Mouse (Mus musculus): ENCODE measurements at regions not wholly inside any gene's neighbourhood (a gene's known extent, or its start where the extent isn't known, plus 50 kb on each side); places are given as distances from the start of the nearest gene placed in this dataset.

GRCm38 (mm10) chr1:190589586-190589985 lies 322.0 kb downstream of the Rps6kc1 start:
- Histone ChIP-seq H3K9me3 (replicated peaks; ENCODE audit: control insufficient read depth, low read length) (no peaks in the 10 kb centered on the region), H3K36me3 (ENCODE audit: control insufficient read depth, insufficient read depth, low read length) (no peaks in the 10 kb centered on the region), H3K4me1 (ENCODE audit: control insufficient read depth, insufficient read depth, low read length) (no peaks in the 10 kb centered on the region), H3K4me3 (ENCODE audit: low read depth, low read length) (no peak overlapping the region), H3K9ac (ENCODE audit: low read depth, low read length) (no peak overlapping the region), H3K27ac (ENCODE audit: low read depth, low read length) (no peak overlapping the region), H3K4me2 (no peak overlapping the region), H3K27me3 (ENCODE audit: control insufficient read depth, insufficient read depth, low read length) (no peaks in the 10 kb centered on the region)
- WGBS (ENCODE audit: insufficient replicate concordance): 55% methylated on average over 2 of the region's 2 CpGs
- ATAC-seq (replicated peaks; ENCODE audit: insufficient number of reproducible peaks, low FRiP score, low TSS enrichment): no peak

GRCm38 (mm10) chr1:190583272-190583671 lies 328.3 kb downstream of the Rps6kc1 start:
- Histone ChIP-seq H3K4me3 (ENCODE audit: low read depth, low read length) (no peak overlapping the region), H3K4me1 (ENCODE audit: control insufficient read depth, insufficient read depth, low read length) (no peaks in the 10 kb centered on the region), H3K36me3 (ENCODE audit: control insufficient read depth, insufficient read depth, low read length) (no peaks in the 10 kb centered on the region), H3K9ac (ENCODE audit: low read depth, low read length) (no peak overlapping the region), H3K9me3 (replicated peaks; ENCODE audit: control insufficient read depth, low read length) (no peaks in the 10 kb centered on the region), H3K27ac (ENCODE audit: low read depth, low read length) (no peak overlapping the region), H3K27me3 (ENCODE audit: control insufficient read depth, insufficient read depth, low read length) (no peaks in the 10 kb centered on the region), H3K4me2 (no peak overlapping the region)
- ATAC-seq (replicated peaks; ENCODE audit: insufficient number of reproducible peaks, low FRiP score, low TSS enrichment): no peak
- WGBS (ENCODE audit: insufficient replicate concordance): 75% methylated on average over 6 of the region's 6 CpGs

- 77% methylated on average over 1 of the region's 1 CpGs for WGBS (ENCODE audit: insufficient replicate concordance)
- ATAC-seq (replicated peaks; ENCODE audit: insufficient number of reproducible peaks, low FRiP score, low TSS enrichment): no peak
- Histone ChIP-seq H3K27ac (ENCODE audit: low read depth, low read length) (no peak overlapping the region), H3K27me3 (ENCODE audit: control insufficient read depth, insufficient read depth, low read length) (no peaks in the 10 kb centered on the region), H3K4me3 (ENCODE audit: low read depth, low read length) (no peak overlapping the region), H3K9me3 (replicated peaks; ENCODE audit: control insufficient read depth, low read length) (no peaks in the 10 kb centered on the region), H3K4me1 (ENCODE audit: control insufficient read depth, insufficient read depth, low read length) (no peaks in the 10 kb centered on the region), H3K9ac (ENCODE audit: low read depth, low read length) (no peak overlapping the region), H3K4me2 (no peak overlapping the region), H3K36me3 (ENCODE audit: control insufficient read depth, insufficient read depth, low read length) (no peaks in the 10 kb centered on the region)
Measured at GRCm38 (mm10) chr1:190580653-190581052, 330.9 kb downstream of the Rps6kc1 start.

GRCm38 (mm10) chr1:190570981-190571380 lies 340.6 kb downstream of the Rps6kc1 start:
- ATAC-seq (replicated peaks; ENCODE audit: insufficient number of reproducible peaks, low FRiP score, low TSS enrichment): no peak
- Histone ChIP-seq H3K27me3 (ENCODE audit: control insufficient read depth, insufficient read depth, low read length) (no peaks in the 10 kb centered on the region), H3K9ac (ENCODE audit: low read depth, low read length) (no peak overlapping the region), H3K4me1 (ENCODE audit: control insufficient read depth, insufficient read depth, low read length) (no peaks in the 10 kb centered on the region), H3K36me3 (ENCODE audit: control insufficient read depth, insufficient read depth, low read length) (no peaks in the 10 kb centered on the region), H3K4me3 (ENCODE audit: low read depth, low read length) (no peak overlapping the region), H3K4me2 (no peak overlapping the region), H3K9me3 (replicated peaks; ENCODE audit: control insufficient read depth, low read length) (no peaks in the 10 kb centered on the region), H3K27ac (ENCODE audit: low read depth, low read length) (no peak overlapping the region)
- WGBS (ENCODE audit: insufficient replicate concordance): 51% methylated on average over 4 of the region's 4 CpGs

GRCm38 (mm10) chr1:190570563-190570962 lies 341.0 kb downstream of the Rps6kc1 start:
- Histone ChIP-seq H3K9me3 (replicated peaks; ENCODE audit: control insufficient read depth, low read length) (no peaks in the 10 kb centered on the region), H3K4me3 (ENCODE audit: low read depth, low read length) (no peak overlapping the region), H3K4me1 (ENCODE audit: control insufficient read depth, insufficient read depth, low read length) (no peaks in the 10 kb centered on the region), H3K27me3 (ENCODE audit: control insufficient read depth, insufficient read depth, low read length) (no peaks in the 10 kb centered on the region), H3K36me3 (ENCODE audit: control insufficient read depth, insufficient read depth, low read length) (no peaks in the 10 kb centered on the region), H3K4me2 (no peak overlapping the region), H3K27ac (ENCODE audit: low read depth, low read length) (no peak overlapping the region), H3K9ac (ENCODE audit: low read depth, low read length) (no peak overlapping the region)
- 78% methylated on average over 10 of the region's 10 CpGs for WGBS (ENCODE audit: insufficient replicate concordance)
- ATAC-seq (replicated peaks; ENCODE audit: insufficient number of reproducible peaks, low FRiP score, low TSS enrichment): no peak

GRCm38 (mm10) chr1:190566744-190567143 lies 344.8 kb downstream of the Rps6kc1 start:
- 87% methylated on average over 7 of the region's 7 CpGs for WGBS (ENCODE audit: insufficient replicate concordance)
- Histone ChIP-seq H3K4me3 (ENCODE audit: low read depth, low read length) (no peak overlapping the region), H3K9ac (ENCODE audit: low read depth, low read length) (no peak overlapping the region), H3K27me3 (ENCODE audit: control insufficient read depth, insufficient read depth, low read length) (no peaks in the 10 kb centered on the region), H3K27ac (ENCODE audit: low read depth, low read length) (no peak overlapping the region), H3K4me1 (ENCODE audit: control insufficient read depth, insufficient read depth, low read length) (peaks cover 4% of the 10 kb centered on the region; the same call in 1 of the 2 replicates), H3K4me2 (no peak overlapping the region), H3K9me3 (replicated peaks; ENCODE audit: control insufficient read depth, low read length) (no peaks in the 10 kb centered on the region), H3K36me3 (ENCODE audit: control insufficient read depth, insufficient read depth, low read length) (no peaks in the 10 kb centered on the region)
- no peak for ATAC-seq (replicated peaks; ENCODE audit: insufficient number of reproducible peaks, low FRiP score, low TSS enrichment)

GRCm38 (mm10) chr1:190562865-190563457 lies 348.6 kb downstream of the Rps6kc1 start:
- Histone ChIP-seq H3K4me2 (no peak overlapping the region), H3K9ac (ENCODE audit: low read depth, low read length) (no peak overlapping the region), H3K27ac (ENCODE audit: low read depth, low read length) (no peak overlapping the region), H3K27me3 (ENCODE audit: control insufficient read depth, insufficient read depth, low read length) (no peaks in the 10 kb centered on the region), H3K4me1 (ENCODE audit: control insufficient read depth, insufficient read depth, low read length) (peaks cover 4% of the 10 kb centered on the region; the same call in 1 of the 2 replicates), H3K36me3 (ENCODE audit: control insufficient read depth, insufficient read depth, low read length) (no peaks in the 10 kb centered on the region), H3K4me3 (ENCODE audit: low read depth, low read length) (no peak overlapping the region), H3K9me3 (replicated peaks; ENCODE audit: control insufficient read depth, low read length) (no peaks in the 10 kb centered on the region)
- 30% methylated on average over 13 of the region's 13 CpGs for WGBS (ENCODE audit: insufficient replicate concordance)
- ATAC-seq (replicated peaks; ENCODE audit: insufficient number of reproducible peaks, low FRiP score, low TSS enrichment): no peak; the same call in 1 of the 2 replicates

- 80% methylated on average over 9 of the region's 9 CpGs for WGBS (ENCODE audit: insufficient replicate concordance)
- no peak overlapping the region for H3K27ac ChIP-seq (ENCODE audit: low read depth, low read length)
- H3K9me3 ChIP-seq (replicated peaks; ENCODE audit: control insufficient read depth, low read length): no peaks in the 10 kb centered on the region
- H3K4me3 ChIP-seq (ENCODE audit: low read depth, low read length): no peak overlapping the region
- H3K9ac ChIP-seq (ENCODE audit: low read depth, low read length): no peak overlapping the region
- H3K36me3 ChIP-seq (ENCODE audit: control insufficient read depth, insufficient read depth, low read length): no peaks in the 10 kb centered on the region
- no peak for ATAC-seq (replicated peaks; ENCODE audit: insufficient number of reproducible peaks, low FRiP score, low TSS enrichment)
- H3K4me1 ChIP-seq (ENCODE audit: control insufficient read depth, insufficient read depth, low read length): peaks cover 4% of the 10 kb centered on the region; the same call in 1 of the 2 replicates
- H3K27me3 ChIP-seq (ENCODE audit: control insufficient read depth, insufficient read depth, low read length): no peaks in the 10 kb centered on the region
- no peak overlapping the region for H3K4me2 ChIP-seq
Measured at GRCm38 (mm10) chr1:190560086-190560485, 351.5 kb downstream of the Rps6kc1 start.

GRCm38 (mm10) chr1:190541892-190542291 lies 369.7 kb downstream of the Rps6kc1 start:
- Histone ChIP-seq H3K27ac (ENCODE audit: low read depth, low read length) (no peak overlapping the region), H3K9me3 (replicated peaks; ENCODE audit: control insufficient read depth, low read length) (no peaks in the 10 kb centered on the region), H3K4me2 (no peak overlapping the region), H3K4me1 (ENCODE audit: control insufficient read depth, insufficient read depth, low read length) (no peaks in the 10 kb centered on the region), H3K36me3 (ENCODE audit: control insufficient read depth, insufficient read depth, low read length) (no peaks in the 10 kb centered on the region), H3K27me3 (ENCODE audit: control insufficient read depth, insufficient read depth, low read length) (no peaks in the 10 kb centered on the region), H3K9ac (ENCODE audit: low read depth, low read length) (no peak overlapping the region), H3K4me3 (ENCODE audit: low read depth, low read length) (no peak overlapping the region)
- ATAC-seq (replicated peaks; ENCODE audit: insufficient number of reproducible peaks, low FRiP score, low TSS enrichment): no peak
- 58% methylated on average over 2 of the region's 2 CpGs for WGBS (ENCODE audit: insufficient replicate concordance)
